ENCODE assay signal across 28 mouse cellular contexts in the genomic region with DNA sequence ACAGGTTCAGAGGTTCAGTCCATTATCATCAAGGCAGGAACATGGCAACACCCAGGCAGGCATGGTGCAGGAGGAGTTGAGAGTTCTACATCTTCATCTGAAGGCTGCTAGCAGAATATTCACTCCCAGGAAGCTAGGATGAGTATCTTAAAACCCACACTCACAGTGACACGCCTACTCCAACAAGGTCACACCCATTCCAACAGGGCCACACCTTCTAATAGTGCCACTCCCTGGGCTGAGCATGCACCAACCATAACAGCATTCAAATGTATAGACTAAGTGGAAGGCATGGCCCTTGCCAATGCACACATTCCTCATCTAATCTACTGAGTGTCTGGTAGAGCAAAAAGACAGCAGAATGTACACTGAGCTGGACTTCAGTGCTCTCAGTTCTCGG.
DNase-seq lines count a peak whose midpoint lies in the region; ATAC-seq lines count a peak whose summit lies in the region.
"Had no signal": no experiment of that assay in that cellular context is flagged by ENCODE, and none has a peak within 500 bp of the region (broad histone marks: within the 10 kb centered on the region; RNA-seq: fewer than 3 reads in every experiment).

No protein-coding gene starts in this region.

- H3K9ac ChIP-seq in liver, embryonic 15.5 days: no peak overlapping the region
- H3K9ac ChIP-seq in forebrain, embryonic 12.5 days: no peak overlapping the region
- H3K9ac ChIP-seq: hindbrain, embryonic 15.5 days; intestine, embryonic 15.5 days; kidney, embryonic 15.5 days; limb, embryonic 13.5 days; lung, embryonic 14.5 days; midbrain, embryonic 13.5 days had no signal

- H3K9me3 ChIP-seq in liver, embryonic 15.5 days (replicated peaks): no peaks in the 10 kb centered on the region
- H3K9me3 ChIP-seq in forebrain, embryonic 12.5 days: no peaks in the 10 kb centered on the region
- 0 out of 2 replicates have a peak, but pooled peaks cover 5% of the 10 kb centered on the region for H3K9me3 ChIP-seq in forebrain, embryonic 10.5 days
- H3K9me3 ChIP-seq: hindbrain, embryonic 15.5 days; kidney, embryonic 15.5 days; midbrain, embryonic 13.5 days had no signal

- peak overlapping the region; percentile 29; the same call in 1 of the 2 replicates for H3K27ac ChIP-seq in liver, embryonic 15.5 days (replicated peaks)
- H3K27ac ChIP-seq in forebrain, embryonic 12.5 days: no peak overlapping the region
- H3K27ac ChIP-seq in forebrain, embryonic 10.5 days: no peak overlapping the region
- H3K27ac ChIP-seq: embryonic facial prominence, embryonic 10.5 days; hindbrain, embryonic 15.5 days; intestine, embryonic 15.5 days; kidney, embryonic 15.5 days; limb, embryonic 13.5 days; midbrain, embryonic 13.5 days had no signal

- peaks cover 32% of the 10 kb centered on the region for H3K4me1 ChIP-seq in liver, embryonic 15.5 days (replicated peaks)
- no peaks in the 10 kb centered on the region for H3K4me1 ChIP-seq in forebrain, embryonic 12.5 days
- H3K4me1 ChIP-seq in forebrain, embryonic 10.5 days: no peaks in the 10 kb centered on the region
- H3K4me1 ChIP-seq: embryonic facial prominence, embryonic 10.5 days; hindbrain, embryonic 15.5 days; intestine, embryonic 15.5 days; kidney, embryonic 15.5 days; megakaryocyte, embryonic 14.5 days; midbrain, embryonic 13.5 days had no signal

- H3K27me3 ChIP-seq in liver, embryonic 15.5 days: no peaks in the 10 kb centered on the region
- no peaks in the 10 kb centered on the region for H3K27me3 ChIP-seq in forebrain, embryonic 12.5 days
- no peaks in the 10 kb centered on the region for H3K27me3 ChIP-seq in forebrain, embryonic 10.5 days (ENCODE audit: poor library complexity, severe bottlenecking)
- H3K27me3 ChIP-seq: hindbrain, embryonic 15.5 days; intestine, embryonic 15.5 days; kidney, embryonic 15.5 days; limb, embryonic 13.5 days; midbrain, embryonic 13.5 days had no signal

- DNase-seq in spleen, adult 12 weeks (ENCODE audit: low spot score): peak; percentile 5
- no peak for DNase-seq in spleen, postnatal 14 days (ENCODE audit: low spot score in 2 of 2)
- DNase-seq in c-Kit-negative CD71-positive TER-119-positive erythroid progenitor cells, embryonic 14.5 days (ENCODE audit: low read depth, low spot score): peak; percentile 55
- DNase-seq in induced T-regulatory cell, adult 2 months (ENCODE audit: low read depth): peak; percentile 29
- DNase-seq in layer of hippocampus, adult 8-10 months (ENCODE audit: low spot score in 2 of 2): no peak
- DNase-seq in forebrain, embryonic 10.5 days (ENCODE audit: extremely low spot score, low spot score): no peak
- DNase-seq: adrenal gland, adult 8-10 months; cerebellum, adult 11 months; cerebellum, adult 9-11 months; gastrocnemius, postnatal 25 days; heart, postnatal 4 days; kidney, postnatal 4 days; layer of hippocampus, adult 9-11 months; lung, embryonic 14.5 days; thymus, adult 18-20 months; thymus, postnatal 36 days had no signal

- peak overlapping the region; percentile 13; the same call in 1 of the 2 replicates for H3K4me2 ChIP-seq in liver, embryonic 15.5 days
- no peak overlapping the region for H3K4me2 ChIP-seq in forebrain, embryonic 12.5 days
- H3K4me2 ChIP-seq: hindbrain, embryonic 15.5 days; intestine, embryonic 15.5 days; kidney, embryonic 15.5 days; limb, embryonic 13.5 days; lung, embryonic 14.5 days; midbrain, embryonic 13.5 days had no signal

- peak; percentile 97 for ATAC-seq in liver, embryonic 15.5 days (ENCODE audit: insufficient read depth)
- no peak for ATAC-seq in forebrain, embryonic 12.5 days (ENCODE audit: low FRiP score)
- ATAC-seq: activated CD4-positive, CD25-positive, alpha-beta regulatory T cell, adult 4 months; forebrain, embryonic 14.5 days; intestine, embryonic 15.5 days; midbrain, embryonic 13.5 days; Patski had no signal

- WGBS in liver, embryonic 15.5 days (ENCODE audit: insufficient replicate concordance): 47% methylated on average over 2 of the region's 2 CpGs
- WGBS in forebrain, embryonic 12.5 days: 88% methylated on average over 2 of the region's 2 CpGs
- WGBS in forebrain, embryonic 10.5 days: 84% methylated on average over 2 of the region's 2 CpGs

- H3K36me3 ChIP-seq in liver, embryonic 15.5 days (replicated peaks): no peaks in the 10 kb centered on the region
- no peaks in the 10 kb centered on the region for H3K36me3 ChIP-seq in forebrain, embryonic 12.5 days (replicated peaks)
- H3K36me3 ChIP-seq in forebrain, embryonic 10.5 days (replicated peaks): no peaks in the 10 kb centered on the region
- H3K36me3 ChIP-seq: embryonic facial prominence, embryonic 10.5 days; hindbrain, embryonic 15.5 days; intestine, embryonic 15.5 days; kidney, embryonic 15.5 days; limb, embryonic 13.5 days; midbrain, embryonic 13.5 days had no signal

- no peak overlapping the region for H3K4me3 ChIP-seq in liver, embryonic 15.5 days (replicated peaks)
- H3K4me3 ChIP-seq in forebrain, embryonic 12.5 days (replicated peaks): no peak overlapping the region
- no peak overlapping the region for H3K4me3 ChIP-seq in forebrain, embryonic 10.5 days
- H3K4me3 ChIP-seq: embryonic facial prominence, embryonic 10.5 days; hindbrain, embryonic 15.5 days; intestine, embryonic 15.5 days; kidney, embryonic 15.5 days; limb, embryonic 13.5 days; megakaryocyte, embryonic 14.5 days; midbrain, embryonic 13.5 days had no signal

Comparison
In these comparisons a context has a peak if more than half of its experiments do, and no peak if none do; other contexts are left out.
1. DNase-seq: peak in spleen, adult 12 weeks (single experiment), c-Kit-negative CD71-positive TER-119-positive erythroid progenitor cells, embryonic 14.5 days (single experiment) and induced T-regulatory cell, adult 2 months (single experiment); none in spleen, postnatal 14 days (0 of 2), layer of hippocampus, adult 8-10 months (0 of 2) and forebrain, embryonic 10.5 days (single experiment).